Mouse (Mus musculus): Measurements from ENCODE around the gene Atxn1.

The Atxn1 gene

GRCm38 (mm10) chr13:45681196-45681595 lies 283.6 kb downstream of the Atxn1 start:
- no peak for DNase-seq (ENCODE audit: low read depth, low spot score)

DNA sequence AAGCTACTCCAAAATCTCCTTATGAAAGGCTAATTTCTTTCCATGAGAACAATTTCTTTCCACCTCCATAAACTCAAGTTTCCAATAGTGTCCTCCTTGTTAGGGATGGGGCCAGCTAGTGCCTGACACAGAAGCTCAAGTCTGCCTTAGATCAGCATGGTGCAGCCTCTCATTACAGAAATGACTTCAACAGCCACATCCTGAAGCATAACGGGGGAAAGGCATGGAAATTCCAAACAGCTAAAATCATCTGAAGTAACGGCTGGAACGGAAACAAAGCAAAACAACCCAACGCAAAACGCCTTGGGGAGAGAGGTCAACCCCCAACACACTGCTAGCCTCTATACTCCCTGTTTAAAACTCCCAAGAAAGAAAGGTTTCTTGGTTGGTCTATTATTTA lies 284.2 kb downstream of the Atxn1 start:
- DNase-seq (ENCODE audit: low read depth, low spot score): no peak

DNA sequence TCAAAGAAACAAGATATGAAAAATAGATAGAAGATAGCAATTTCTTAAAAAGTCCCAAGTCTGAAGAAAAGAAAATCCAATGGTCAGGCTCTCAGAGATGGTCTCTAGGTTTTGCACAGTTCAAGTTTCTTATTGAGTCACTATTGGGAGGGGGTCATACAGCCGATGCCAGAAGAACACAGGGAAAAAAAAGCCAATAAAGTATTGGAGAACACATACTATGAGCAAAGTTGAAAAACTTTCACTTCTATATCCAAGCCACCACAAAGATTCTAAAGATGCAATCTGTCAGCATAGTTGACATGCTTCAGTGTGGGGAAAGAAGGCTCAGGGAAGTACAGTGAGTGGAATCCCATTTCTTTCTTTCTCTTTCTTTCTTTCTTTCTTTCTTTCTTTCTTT lies 285.7 kb downstream of the Atxn1 start:
- no peak for DNase-seq (ENCODE audit: low read depth, low spot score)

DNA sequence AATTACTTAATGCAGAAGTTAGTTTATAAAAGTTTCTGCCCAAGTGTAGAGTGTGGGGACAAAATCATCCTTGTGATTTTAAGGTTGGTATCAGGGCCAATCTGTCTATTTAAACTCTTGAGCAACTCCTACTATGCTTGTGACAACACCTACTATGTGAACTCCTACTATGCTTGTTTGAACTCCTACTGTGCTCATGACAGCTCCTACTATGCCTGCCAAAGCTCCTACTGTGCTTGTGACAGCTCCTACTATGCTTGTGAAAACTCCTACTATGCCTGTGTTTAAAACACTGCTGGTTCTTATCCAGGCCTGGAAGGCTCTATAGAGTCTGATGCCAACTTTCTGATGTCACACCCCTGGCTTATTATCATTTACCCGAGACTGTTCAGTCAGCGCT lies 292.2 kb downstream of the Atxn1 start:
- no peak for DNase-seq (ENCODE audit: low read depth, low spot score)

DNA sequence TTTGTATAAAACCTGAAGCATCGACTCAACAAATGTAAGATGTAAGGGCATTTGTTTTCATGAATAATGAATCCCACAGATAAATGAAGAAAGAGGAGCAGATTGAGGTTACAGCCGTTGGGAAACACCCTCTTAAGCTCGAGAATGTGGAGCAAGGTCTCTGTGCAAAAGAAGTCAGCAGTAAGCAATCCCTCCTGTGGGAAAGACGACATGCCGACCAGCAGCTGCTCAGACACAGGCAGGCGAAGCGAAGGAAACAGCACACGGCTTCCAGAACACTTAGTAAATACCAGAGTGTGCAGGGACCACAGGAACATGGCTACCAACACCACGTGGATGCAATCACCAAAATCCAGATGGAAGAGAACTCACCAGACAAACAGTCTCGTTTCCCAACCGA lies 294.8 kb downstream of the Atxn1 start:
- DNase-seq (ENCODE audit: low read depth, low spot score): no peak

GRCm38 (mm10) chr13:45662852-45663251 lies 302.0 kb downstream of the Atxn1 start:
- DNase-seq (ENCODE audit: low read depth, low spot score): no peak

DNA sequence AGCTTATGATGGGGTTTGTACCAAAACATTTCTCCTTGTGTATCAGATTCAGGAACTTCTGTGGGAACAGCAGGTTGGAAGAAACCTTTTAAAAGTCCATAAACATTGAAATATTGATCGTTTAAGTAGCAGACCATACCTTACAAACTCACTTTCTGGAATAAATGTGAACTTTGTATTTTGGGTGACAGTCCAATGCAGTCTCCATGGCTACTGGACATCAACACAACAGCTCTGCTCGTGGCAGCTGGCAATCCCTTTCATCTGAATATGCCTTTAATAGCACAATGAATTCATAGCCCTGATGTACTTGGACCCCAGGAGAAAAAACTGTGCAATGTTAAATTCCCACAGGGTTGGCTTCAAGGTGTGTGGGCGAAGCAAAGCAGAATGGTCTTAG lies 302.6 kb downstream of the Atxn1 start:
- DNase-seq (ENCODE audit: low read depth, low spot score): no peak

DNA sequence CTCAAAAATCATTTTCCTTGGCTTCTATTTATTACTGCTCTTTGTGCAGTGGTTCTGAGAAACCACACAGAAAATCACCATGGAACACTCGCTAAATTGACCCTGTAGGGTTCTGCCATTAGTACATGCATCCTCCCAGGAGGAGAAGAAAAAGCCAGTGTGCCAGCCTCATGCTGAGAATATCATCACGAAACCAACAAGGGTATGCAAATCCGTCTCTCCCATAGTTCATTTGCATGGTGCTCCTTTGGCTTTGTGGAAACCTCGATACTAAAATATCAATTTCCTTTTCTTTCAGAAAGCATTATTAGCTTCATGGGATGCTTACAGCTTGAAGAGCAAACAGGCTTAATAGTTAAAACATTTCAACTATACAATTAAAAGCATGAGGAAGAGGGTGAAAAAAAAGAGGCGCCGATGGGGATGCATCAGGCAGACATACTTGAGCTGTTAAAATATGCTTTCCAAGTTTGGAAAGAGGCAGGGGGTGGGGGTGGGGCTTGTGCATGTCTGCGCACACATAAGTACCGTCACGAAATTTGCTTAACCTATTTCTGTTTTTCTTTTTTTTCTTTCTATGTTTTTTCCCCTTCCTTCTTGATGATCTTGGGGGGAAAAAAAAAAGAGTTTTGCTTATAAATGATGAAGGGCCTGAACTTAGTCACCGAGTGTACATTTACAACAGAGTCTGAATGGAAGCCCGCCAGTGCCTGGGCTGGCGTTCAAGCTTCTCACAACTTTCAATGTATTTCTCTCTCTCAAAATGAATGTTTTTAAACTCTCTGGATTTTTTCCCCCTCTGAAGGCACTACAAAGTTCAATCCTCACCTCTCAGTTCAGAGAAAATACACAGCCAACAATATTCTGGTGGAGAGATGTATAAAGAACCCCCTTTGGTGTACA lies 303.3 kb downstream of the Atxn1 start:
- no peak for DNase-seq (ENCODE audit: low read depth, low spot score)

DNA sequence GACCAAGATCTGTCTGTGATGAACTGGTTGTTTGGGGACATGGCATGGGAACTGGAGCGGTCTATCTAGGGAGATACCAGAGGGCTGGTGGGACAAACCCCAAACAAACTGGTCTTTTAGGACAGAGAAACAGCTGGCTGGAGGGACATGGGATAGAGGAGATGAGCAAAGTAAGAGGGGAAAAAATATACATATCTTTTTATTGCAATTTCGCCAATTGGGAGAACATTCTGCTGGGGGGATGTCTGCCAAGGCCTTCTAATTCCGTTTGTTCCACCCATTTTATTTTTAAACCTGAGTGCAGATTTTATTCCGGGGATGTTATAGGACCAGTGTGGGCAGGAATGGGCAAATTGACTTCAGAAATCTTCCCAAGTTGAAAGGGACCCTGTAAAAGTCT lies 305.0 kb downstream of the Atxn1 start:
- DNase-seq (ENCODE audit: low read depth, low spot score): no peak

DNA sequence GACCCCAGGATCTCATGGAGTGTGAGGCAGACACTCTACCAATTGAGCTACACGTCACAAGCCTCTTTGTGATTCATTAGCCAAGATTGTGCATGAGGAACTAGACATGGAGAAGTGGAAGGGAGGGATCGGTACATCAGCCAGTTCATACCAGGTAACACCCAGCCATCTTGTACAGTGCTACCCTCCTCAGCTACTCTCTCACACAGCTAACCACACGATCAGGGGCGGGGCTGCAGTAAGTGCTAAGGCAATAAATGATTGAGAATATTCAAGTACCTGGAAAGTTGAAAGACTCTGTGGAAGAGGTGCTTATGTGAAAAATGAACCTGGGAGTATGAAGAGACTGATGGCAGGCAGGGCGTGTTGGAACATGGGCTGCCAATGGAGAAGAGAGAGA lies 306.5 kb downstream of the Atxn1 start:
- no peak for DNase-seq (ENCODE audit: low read depth, low spot score)

DNA sequence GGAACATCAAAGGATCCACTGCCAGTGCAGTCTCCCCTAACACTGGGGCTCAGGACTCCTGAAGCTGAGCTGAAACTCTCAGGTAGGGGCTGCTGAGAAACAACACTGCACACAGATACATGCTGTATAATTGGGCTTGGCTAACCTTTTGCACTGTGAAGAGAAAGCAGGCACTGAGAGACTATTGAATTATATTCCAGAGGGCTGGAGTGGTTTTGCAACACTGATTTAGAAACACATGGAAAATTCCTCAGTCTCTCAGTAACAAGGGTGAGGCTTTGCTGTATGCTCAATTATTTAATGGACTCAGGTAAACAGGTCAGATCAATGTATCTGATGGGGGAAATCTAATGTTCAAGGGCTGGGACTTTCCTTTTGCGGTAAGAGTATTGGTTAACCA lies 307.6 kb downstream of the Atxn1 start:
- DNase-seq (ENCODE audit: low read depth, low spot score): no peak

DNA sequence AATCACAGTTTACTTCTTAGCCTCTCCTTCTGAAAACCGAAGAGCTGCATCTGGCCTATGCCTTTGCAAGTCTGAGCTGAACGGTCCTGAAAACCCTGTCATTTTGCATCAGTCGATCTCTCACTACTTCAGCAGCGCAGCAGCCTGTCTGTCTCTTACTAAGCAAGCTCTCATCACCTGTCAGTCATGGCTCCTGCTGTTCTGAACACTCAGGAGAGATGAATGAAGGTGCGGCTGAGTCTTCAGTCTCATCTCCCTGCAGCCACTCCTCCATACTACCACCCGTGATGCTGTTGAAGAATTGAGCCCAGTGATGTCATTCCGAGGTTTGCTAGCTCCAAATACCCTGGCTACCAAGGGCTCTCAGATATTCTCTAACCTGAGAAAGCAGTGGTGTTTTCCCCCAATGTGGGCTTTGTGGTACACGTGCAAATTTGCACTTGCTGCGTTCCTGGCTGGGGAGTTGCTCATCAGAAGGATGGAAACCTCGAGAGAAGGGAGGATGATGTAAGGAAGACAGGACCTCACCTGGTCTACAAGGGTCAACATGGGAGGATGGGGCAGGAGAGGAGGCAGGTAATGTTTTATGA lies 313.1 kb downstream of the Atxn1 start:
- no peak for DNase-seq (ENCODE audit: low read depth, low spot score)

DNA sequence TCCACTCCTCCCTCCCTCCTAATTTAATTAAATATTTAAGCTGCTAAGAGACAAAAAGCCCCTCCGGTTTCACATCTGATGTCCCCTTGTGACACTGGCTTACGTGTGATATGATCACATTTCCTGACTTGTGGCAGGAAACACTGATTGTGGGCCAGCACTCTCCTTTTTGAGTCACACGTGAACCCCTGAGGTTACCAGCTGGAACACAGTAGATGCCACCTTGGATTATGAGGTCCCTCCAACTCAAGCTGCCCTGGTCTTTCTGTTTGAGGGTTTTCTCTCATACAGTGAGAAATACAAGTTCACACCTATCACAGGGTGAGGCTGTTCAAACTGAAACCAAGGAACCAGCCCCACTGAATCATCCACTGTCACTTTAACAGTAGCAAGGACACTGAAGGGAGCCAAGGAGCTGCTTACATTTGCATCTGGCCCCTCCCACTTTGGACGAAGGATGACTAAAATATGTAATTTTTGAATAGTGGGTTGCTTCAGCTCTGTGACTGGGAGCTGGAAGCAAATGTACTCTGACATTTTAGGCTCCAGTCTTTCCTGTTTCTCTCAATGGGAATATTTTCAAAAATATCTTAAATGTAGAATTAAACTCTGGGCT lies 315.5 kb downstream of the Atxn1 start:
- DNase-seq (ENCODE audit: low read depth, low spot score): no peak

DNA sequence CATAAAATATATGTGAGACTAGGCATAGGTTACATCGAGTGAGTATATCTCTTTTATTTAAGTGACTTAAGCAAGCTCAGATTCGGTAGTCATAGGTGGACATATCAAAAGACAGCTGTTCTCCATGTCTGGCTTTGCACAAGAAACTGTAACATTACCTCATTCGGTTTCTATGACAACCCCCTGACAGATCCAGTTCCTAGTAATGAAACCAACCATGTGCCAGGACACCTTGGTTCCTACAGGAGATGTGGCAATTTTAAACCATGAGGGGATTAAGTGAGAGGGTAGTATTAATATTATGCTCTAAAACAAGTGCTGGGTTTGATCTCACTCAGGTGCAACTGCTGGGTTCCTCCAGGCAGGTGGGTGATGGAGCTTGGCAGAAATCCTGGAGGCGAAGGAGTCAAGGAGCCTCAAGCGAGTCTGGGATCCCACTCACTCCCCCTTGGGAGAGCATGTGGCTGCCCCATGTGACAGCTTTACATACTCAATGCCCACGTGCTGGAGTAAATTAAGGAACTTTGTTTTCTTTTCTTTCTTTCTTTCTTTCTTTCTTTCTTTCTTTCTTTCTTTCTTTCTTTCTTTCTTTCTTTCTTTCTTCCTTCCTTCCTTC lies 320.9 kb downstream of the Atxn1 start:
- DNase-seq (ENCODE audit: low read depth, low spot score): no peak

DNA sequence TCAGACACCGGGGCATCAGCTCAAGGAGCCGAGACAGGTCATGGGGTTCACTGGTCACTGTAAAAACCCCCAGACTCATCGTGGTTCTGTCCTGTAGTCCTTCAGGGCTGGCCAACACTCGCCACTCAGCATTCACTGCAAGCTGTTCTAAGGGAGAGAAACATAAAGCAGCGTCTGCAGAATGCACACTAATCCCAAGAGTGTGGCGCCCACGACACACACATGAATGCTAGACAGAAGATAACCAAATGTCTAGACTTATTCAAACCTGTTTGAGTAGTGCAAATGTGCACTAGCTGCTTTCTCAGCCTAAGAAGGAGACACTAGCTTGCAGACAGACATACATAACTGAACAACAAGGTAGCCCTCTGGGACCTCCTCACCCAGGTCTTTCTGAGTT lies 321.9 kb downstream of the Atxn1 start:
- DNase-seq (ENCODE audit: low read depth, low spot score): no peak

GRCm38 (mm10) chr13:45640431-45640830 lies 324.4 kb downstream of the Atxn1 start:
- DNase-seq (ENCODE audit: low read depth, low spot score): no peak

DNA sequence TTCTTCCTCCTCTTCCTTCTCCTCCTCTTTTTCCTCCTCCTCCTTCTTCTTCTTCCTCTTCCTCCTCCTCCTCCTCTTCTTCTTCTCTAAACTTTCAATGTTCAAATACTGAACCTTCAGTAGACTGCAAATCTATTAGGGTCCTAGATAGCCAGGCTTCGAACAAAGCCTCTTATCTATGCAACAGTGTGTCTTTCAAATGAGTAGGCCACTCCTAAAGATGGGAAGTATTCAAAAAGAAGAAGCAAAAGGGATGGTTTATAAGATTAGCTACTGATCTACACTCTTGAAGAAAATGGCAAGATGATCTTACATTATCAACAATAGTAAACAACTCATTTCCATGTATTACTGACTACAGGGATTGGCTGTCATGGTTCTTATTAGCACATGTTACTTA lies 326.5 kb downstream of the Atxn1 start:
- DNase-seq (ENCODE audit: low read depth, low spot score): no peak

- no peak for DNase-seq (ENCODE audit: low read depth, low spot score)
Observed at GRCm38 (mm10) chr13:45637324-45637723, 327.5 kb downstream of the Atxn1 start.

- no peak for DNase-seq (ENCODE audit: low read depth, low spot score)
Observed at GRCm38 (mm10) chr13:45636435-45636834, 328.4 kb downstream of the Atxn1 start.

DNA sequence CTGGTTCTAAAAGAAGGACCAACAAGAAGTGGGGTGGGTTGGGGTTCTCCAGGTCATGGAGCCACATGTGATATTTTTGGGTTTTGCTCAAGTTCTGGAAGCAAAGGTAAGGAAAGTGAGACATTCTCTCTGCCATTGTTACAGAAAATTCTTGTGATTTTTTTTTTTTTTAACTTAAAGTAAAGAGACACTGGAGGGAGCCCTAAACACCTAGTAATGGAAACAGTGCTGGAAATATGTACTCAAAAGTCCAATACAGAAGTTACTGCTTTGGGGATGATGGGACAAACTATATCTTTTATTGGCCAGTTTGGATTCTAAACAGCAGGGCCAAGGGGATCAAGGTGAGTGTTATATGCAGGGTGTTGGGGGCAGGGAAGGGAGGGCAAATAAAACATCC lies 330.9 kb downstream of the Atxn1 start:
- no peak for DNase-seq (ENCODE audit: low read depth, low spot score)

GRCm38 (mm10) chr13:45632133-45632532 lies 332.7 kb downstream of the Atxn1 start:
- DNase-seq (ENCODE audit: low read depth, low spot score): no peak

DNA sequence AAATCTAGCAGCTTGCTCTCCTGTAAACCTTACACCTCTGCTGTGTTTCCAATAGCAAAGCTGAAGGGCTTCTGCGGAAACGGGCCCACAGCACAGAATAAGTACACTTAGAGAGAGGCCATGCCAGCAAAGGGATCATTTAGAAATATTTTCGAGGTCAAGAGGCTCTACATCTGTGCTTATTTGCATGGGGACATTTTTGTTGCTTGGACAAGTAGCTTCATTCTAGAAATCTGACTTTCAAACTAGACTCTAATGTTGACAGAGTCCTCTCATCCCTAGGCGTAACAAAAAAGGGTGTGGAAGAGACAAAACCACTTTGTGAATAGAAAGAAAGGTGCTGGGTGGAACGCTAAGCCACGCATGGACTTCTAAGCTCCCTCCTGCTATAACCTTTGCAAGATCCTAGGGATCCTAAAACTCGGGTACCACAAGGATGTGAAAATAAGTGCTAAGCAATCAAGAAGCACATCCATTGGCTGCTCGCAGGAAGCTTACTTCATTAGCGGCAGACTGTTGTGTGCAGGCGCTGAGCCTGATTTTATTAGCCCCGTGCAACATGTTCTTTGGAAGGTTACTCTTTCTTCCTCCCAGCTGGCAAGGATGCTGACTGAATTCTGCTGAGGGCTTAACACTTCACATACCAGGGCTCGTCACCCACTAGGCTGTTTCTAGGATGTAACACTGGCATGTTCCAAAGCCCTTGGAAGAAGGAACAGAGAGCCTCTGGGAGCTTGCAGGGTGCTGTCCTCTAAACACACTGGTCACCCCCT lies 334.1 kb downstream of the Atxn1 start:
- DNase-seq (ENCODE audit: low read depth, low spot score): no peak

Measured in WW6 (cell line).